Mouse (Mus musculus): ENCODE data around the gene Ndufv1.
"Not testable (repeated sequence)": the region's sequence is repeated elsewhere in the genome, so short reads cannot be mapped to it uniquely, and the experiment has no call there.

The Ndufv1 gene

GRCm38 (mm10) chr19:4012432-4013022 is at the start of gene Ndufv1:
Gene Ndufv1 (minus strand): TSS chr19:4012806.
- DNase-seq (ENCODE audit: low spot score): peak; percentile 98

- DNase-seq (ENCODE audit: low spot score): no peak
Measured at GRCm38 (mm10) chr19:4060899-4061465, 48.4 kb upstream of the Ndufv1 start.

GRCm38 (mm10) chr19:4060044-4060898 is 47.7 kb upstream of the Ndufv1 start:
- DNase-seq (ENCODE audit: low spot score): not testable (repeated sequence)

- DNase-seq (ENCODE audit: low spot score): peak; percentile 68
Measured at GRCm38 (mm10) chr19:4059069-4059740, 46.6 kb upstream of the Ndufv1 start, which contains the start of gene Gstp3. Gene Gstp3 (minus strand): TSS chr19:4059569.

- no peak for DNase-seq (ENCODE audit: low spot score)
Measured at GRCm38 (mm10) chr19:4058581-4058980, 46.0 kb upstream of the Ndufv1 start.

GRCm38 (mm10) chr19:4057962-4058361 is 45.4 kb upstream of the Ndufv1 start:
- DNase-seq (ENCODE audit: low spot score): no peak

- DNase-seq (ENCODE audit: low spot score): no peak
Measured at GRCm38 (mm10) chr19:4057389-4057788, 44.8 kb upstream of the Ndufv1 start.

GRCm38 (mm10) chr19:4056727-4057126 is 44.1 kb upstream of the Ndufv1 start:
- DNase-seq (ENCODE audit: low spot score): no peak

GRCm38 (mm10) chr19:4055947-4056693 is 43.5 kb upstream of the Ndufv1 start:
- DNase-seq (ENCODE audit: low spot score): no peak

GRCm38 (mm10) chr19:4055216-4055946 is 42.8 kb upstream of the Ndufv1 start:
- DNase-seq (ENCODE audit: low spot score): no peak

- no peak for DNase-seq (ENCODE audit: low spot score)
Measured at GRCm38 (mm10) chr19:4054613-4055012, 42.0 kb upstream of the Ndufv1 start.

- DNase-seq (ENCODE audit: low spot score): no peak
Measured at GRCm38 (mm10) chr19:4052516-4053030, 40.0 kb upstream of the Ndufv1 start.

- DNase-seq (ENCODE audit: low spot score): peak; percentile 59
Measured at GRCm38 (mm10) chr19:4051741-4052515, 39.3 kb upstream of the Ndufv1 start.

- no peak for DNase-seq (ENCODE audit: low spot score)
Measured at GRCm38 (mm10) chr19:4051016-4051415, 38.4 kb upstream of the Ndufv1 start.

GRCm38 (mm10) chr19:4049069-4049468 is 36.5 kb upstream of the Ndufv1 start:
- not testable (repeated sequence) for DNase-seq (ENCODE audit: low spot score)

- DNase-seq (ENCODE audit: low spot score): peak; percentile 86
Measured at GRCm38 (mm10) chr19:4047859-4048258, 35.3 kb upstream of the Ndufv1 start.

- peak; percentile 61 for DNase-seq (ENCODE audit: low spot score)
Measured at GRCm38 (mm10) chr19:4046866-4047254, 34.3 kb upstream of the Ndufv1 start.

GRCm38 (mm10) chr19:4045966-4046865 is 33.6 kb upstream of the Ndufv1 start, which contains the start of gene Gstp2:
Gene Gstp2 (minus strand): TSS chr19:4046023.
- DNase-seq (ENCODE audit: low spot score): peak; percentile 76

GRCm38 (mm10) chr19:4044109-4044508 is 31.5 kb upstream of the Ndufv1 start:
- not testable (repeated sequence) for DNase-seq (ENCODE audit: low spot score)

All from c-Kit-positive CD71-positive TER-119-positive erythroid progenitor cells, embryonic 14.5 days (primary cell).